Mouse (Mus musculus): ENCODE measurements around the gene Rab6b.

DNA sequence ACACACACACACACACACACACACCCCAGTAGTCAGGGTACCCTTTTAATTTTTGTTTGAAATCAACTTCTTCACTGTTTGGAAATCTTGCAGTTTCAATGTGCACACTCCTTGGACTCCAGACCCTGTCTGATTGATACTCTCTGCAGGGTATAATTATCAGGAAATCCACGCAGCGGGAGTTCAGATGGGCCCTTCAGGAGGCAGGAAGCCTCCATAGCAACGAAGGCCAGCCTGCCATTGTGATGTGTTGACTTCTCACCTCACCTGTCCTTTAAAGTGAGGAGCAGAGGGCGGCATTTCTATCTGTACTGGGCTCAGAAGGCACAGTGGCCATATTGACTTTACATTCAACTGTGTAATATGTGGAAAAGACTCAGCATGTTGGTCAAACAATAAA is 73.3 kb downstream of the Rab6b start:
- TF ChIP-seq CTCF (IDR thresholded peaks at IDR 0.05; ENCODE audit: low read depth, low read length) (no peak), POLR2AphosphoS5 (IDR thresholded peaks at IDR 0.05; ENCODE audit: insufficient replicate concordance, low read depth, low read length) (no peak), GATA2 (IDR thresholded peaks at IDR 0.05; ENCODE audit: borderline replicate concordance, low read depth, low read length) (no peak), GATA1 (IDR thresholded peaks at IDR 0.05; ENCODE audit: borderline replicate concordance, low read length) (no peak), TAL1 (conservative IDR thresholded peaks at IDR 0.05; ENCODE audit: low read depth, low read length) (no peak)
